Mouse (Mus musculus) liver, postnatal 0 days (tissue): Measurements from ENCODE around the gene Qrsl1. TPM values are rescaled to one million over a fixed set of nuclear protein-coding genes. Genes with fewer than 3 reads are reported as not detected.

ENCODE experiments used
- ATAC-seq: fragments of 200-750 bp; cut with Nextera tagmentation; 2 replicates; pipeline ENCODE4 v1.8.0; 2017; ENCODE audit warnings: mild to moderate bottlenecking, moderate library complexity
- DNase-seq: peaks from one replicate; pipeline ENCODE4 v3.0.0-alpha.2; 2016
- H3K27ac ChIP-seq: fragments of 300-500 bp; sonication (generic); 2 replicates; pipeline ENCODE4 v1.5.1; 2014; ENCODE audit warnings: antibody characterized with exemption, moderate library complexity, mild to moderate bottlenecking, low read depth
- H3K27me3 ChIP-seq: fragments of 300-500 bp; sonication (generic); 2 replicates; pipeline ENCODE4 v1.6.1; 2014; ENCODE audit warnings: low read length, control low read depth, mixed read lengths; ENCODE audit not compliant: insufficient read depth
- H3K36me3 ChIP-seq: fragments of 300-500 bp; sonication (generic); replicated peaks from 2 replicates; pipeline ENCODE4 v1.6.1; 2014; ENCODE audit warnings: mild to moderate bottlenecking, control low read depth, low read length, moderate library complexity, mixed read lengths; ENCODE audit not compliant: insufficient read depth
- H3K4me1 ChIP-seq: fragments of 300-500 bp; sonication (generic); 2 replicates; pipeline ENCODE4 v1.6.1; 2014; ENCODE audit warnings: antibody characterized with exemption, mild to moderate bottlenecking, control low read depth; ENCODE audit not compliant: insufficient read depth
- H3K4me2 ChIP-seq: fragments of 300-500 bp; sonication (generic); 2 replicates; pipeline ENCODE4 v1.6.1; 2014; ENCODE audit warnings: low read depth, mild to moderate bottlenecking, low read length, moderate library complexity, mixed read lengths
- H3K4me3 ChIP-seq: fragments of 300-500 bp; sonication (generic); 2 replicates; pipeline ENCODE4 v1.5.1; 2014; ENCODE audit warnings: low read depth, low read length
- H3K9ac ChIP-seq: fragments of 300-500 bp; sonication (generic); replicated peaks from 2 replicates; pipeline ENCODE4 v1.6.1; 2014; ENCODE audit warnings: mild to moderate bottlenecking, moderate library complexity
- H3K9me3 ChIP-seq: fragments of 300-500 bp; sonication (generic); 2 replicates; pipeline ENCODE4 v1.6.1; 2016; ENCODE audit warnings: mild to moderate bottlenecking, control low read depth, low read length, mixed read lengths
- CTCF ChIP-seq: sonication (generic); IDR thresholded peaks from 2 replicates; pipeline ENCODE4 v1.5.1; 2016; ENCODE audit warnings: antibody characterized with exemption, low read depth
- EP300 ChIP-seq: IDR thresholded peaks from 2 replicates; pipeline ENCODE4 v1.6.1; 2016; ENCODE audit warnings: antibody characterized with exemption, low read depth, mild to moderate bottlenecking
- WGBS: fragments of 180-500 bp; shearing (Covaris S2); extraction: QIAGEN DNeasy Blood & Tissue Kit; methylation state at CpG from one replicate; pipeline ENCODE4 v1.1.7; 2014; ENCODE audit not compliant: insufficient replicate concordance; 5-methylcytosine and 5-hydroxymethylcytosine counted together
- polyA plus RNA-seq: library from polyadenylated mRNA; unstranded; fragments of >200 nt; fragmentation: Nextera tagmentation; extraction: Ambion mirVana; gene quantifications from 2 replicates; pipeline ENCODE4 v1.2.1, GENCODE M21; 2015

The Qrsl1 gene
- polyA plus RNA-seq, 1 experiment from 2014 or later, result 7.3 TPM

- no peaks in the 10 kb centered on the region for H3K27me3 ChIP-seq
- 91% methylated on average over 16 of the region's 16 CpGs for WGBS
- TF ChIP-seq CTCF, result no peak
- TF ChIP-seq EP300, result no peak
These were observed 12.6 kb downstream of the Qrsl1 start for GRCm38 (mm10) chr10:43888976-43889375.

GRCm38 (mm10) chr10:43887676-43888075 lies 13.9 kb downstream of the Qrsl1 start:
- Histone ChIP-seq H3K4me2 (no peak overlapping the region), H3K4me1 (no peaks in the 10 kb centered on the region), H3K36me3 (peaks cover 12% of the 10 kb centered on the region; the same call in 1 of the 2 replicates), H3K9ac (no peak overlapping the region), H3K27ac (no peak overlapping the region), H3K27me3 (no peaks in the 10 kb centered on the region), H3K4me3 (no peak overlapping the region), H3K9me3 (no peaks in the 10 kb centered on the region)
- 88% methylated on average over 9 of the region's 9 CpGs for WGBS
- ATAC-seq, result no peak
- TF ChIP-seq EP300 (no peak), CTCF (no peak)
- no peak for DNase-seq

More at GRCm38 (mm10) chr10:43888976-43889375, 12.6 kb downstream of the Qrsl1 start:
- Histone ChIP-seq H3K9me3 (no peaks in the 10 kb centered on the region), H3K27ac (no peak overlapping the region), H3K4me1 (no peaks in the 10 kb centered on the region), H3K36me3 (peaks cover 16% of the 10 kb centered on the region; the same call in 1 of the 2 replicates), H3K4me3 (no peak overlapping the region), H3K4me2 (no peak overlapping the region), H3K9ac (no peak overlapping the region)
- ATAC-seq, result no peak
- no peak for DNase-seq

- ATAC-seq, result no peak
- no peak for DNase-seq
- H3K9me3 ChIP-seq, result 0 out of 2 replicates have a peak, but pooled peaks cover 5% of the 10 kb centered on the region
These were observed 30.1 kb downstream of the Qrsl1 start for GRCm38 (mm10) chr10:43871458-43871857.

GRCm38 (mm10) chr10:43870752-43871151 lies 30.8 kb downstream of the Qrsl1 start:
- WGBS, result 72% methylated on average over 10 of the region's 10 CpGs
- no peak for ATAC-seq
- Histone ChIP-seq H3K36me3 (no peaks in the 10 kb centered on the region), H3K4me2 (no peak overlapping the region), H3K9me3 (0 out of 2 replicates have a peak, but pooled peaks cover 5% of the 10 kb centered on the region), H3K27me3 (no peaks in the 10 kb centered on the region), H3K4me3 (no peak overlapping the region), H3K27ac (no peak overlapping the region), H3K4me1 (no peaks in the 10 kb centered on the region), H3K9ac (no peak overlapping the region)
- TF ChIP-seq EP300 (no peak), CTCF (peak; percentile 95)
- DNase-seq, result peak; percentile 46

More at GRCm38 (mm10) chr10:43871458-43871857, 30.1 kb downstream of the Qrsl1 start:
- no peak overlapping the region for H3K27ac ChIP-seq
- 67% methylated on average over 1 of the region's 1 CpGs for WGBS
- H3K4me1 ChIP-seq, result no peaks in the 10 kb centered on the region
- H3K4me3 ChIP-seq, result no peak overlapping the region
- H3K4me2 ChIP-seq, result no peak overlapping the region
- H3K27me3 ChIP-seq, result no peaks in the 10 kb centered on the region
- no peaks in the 10 kb centered on the region for H3K36me3 ChIP-seq
- TF ChIP-seq CTCF (no peak), EP300 (no peak)
- H3K9ac ChIP-seq, result no peak overlapping the region

GRCm38 (mm10) chr10:43856351-43856750 lies 45.2 kb downstream of the Qrsl1 start:
- Histone ChIP-seq H3K9me3 (no peaks in the 10 kb centered on the region), H3K4me1 (peaks cover 4% of the 10 kb centered on the region; the same call in 1 of the 2 replicates), H3K36me3 (no peaks in the 10 kb centered on the region), H3K9ac (no peak overlapping the region), H3K4me3 (no peak overlapping the region), H3K27ac (no peak overlapping the region), H3K27me3 (no peaks in the 10 kb centered on the region), H3K4me2 (no peak overlapping the region)
- ATAC-seq (0 out of 2 replicates have a peak, but pooled peaks have one; percentile 36), DNase-seq (no peak)
- 54% methylated on average over 3 of the region's 3 CpGs for WGBS
- TF ChIP-seq CTCF (no peak), EP300 (no peak)

- TF ChIP-seq EP300 (no peak), CTCF (no peak)
- peak; percentile 8; the same call in 1 of the 2 replicates for ATAC-seq
- H3K9ac ChIP-seq, result no peak overlapping the region
- WGBS, result 77% methylated on average over 9 of the region's 9 CpGs
- H3K9me3 ChIP-seq, result no peaks in the 10 kb centered on the region
- H3K27ac ChIP-seq, result no peak overlapping the region
- no peak for DNase-seq
- H3K4me2 ChIP-seq, result no peak overlapping the region
- H3K27me3 ChIP-seq, result no peaks in the 10 kb centered on the region
- H3K4me1 ChIP-seq, result peaks cover 4% of the 10 kb centered on the region; the same call in 1 of the 2 replicates
- no peak overlapping the region for H3K4me3 ChIP-seq
- H3K36me3 ChIP-seq, result no peaks in the 10 kb centered on the region
These were observed 45.6 kb downstream of the Qrsl1 start for GRCm38 (mm10) chr10:43855916-43856315.
